Mouse (Mus musculus): Measurements from ENCODE around the gene Rin2. TPM values are rescaled to one million over a fixed set of nuclear protein-coding genes. Genes with fewer than 3 reads are reported as not detected.
A peak's percentile ranks its signal among the peaks of the same experiment; 100 is the strongest.

Rin2 gene
- polyA plus RNA-seq, 1 experiment = 4.4 TPM

- peaks cover 5% of the 10 kb centered on the region for H3K36me3 ChIP-seq (ENCODE audit: control insufficient read depth, insufficient read depth)
These were observed 202.2 kb downstream of the Rin2 start for GRCm38 (mm10) chr2:145877191-145877590.

DNA sequence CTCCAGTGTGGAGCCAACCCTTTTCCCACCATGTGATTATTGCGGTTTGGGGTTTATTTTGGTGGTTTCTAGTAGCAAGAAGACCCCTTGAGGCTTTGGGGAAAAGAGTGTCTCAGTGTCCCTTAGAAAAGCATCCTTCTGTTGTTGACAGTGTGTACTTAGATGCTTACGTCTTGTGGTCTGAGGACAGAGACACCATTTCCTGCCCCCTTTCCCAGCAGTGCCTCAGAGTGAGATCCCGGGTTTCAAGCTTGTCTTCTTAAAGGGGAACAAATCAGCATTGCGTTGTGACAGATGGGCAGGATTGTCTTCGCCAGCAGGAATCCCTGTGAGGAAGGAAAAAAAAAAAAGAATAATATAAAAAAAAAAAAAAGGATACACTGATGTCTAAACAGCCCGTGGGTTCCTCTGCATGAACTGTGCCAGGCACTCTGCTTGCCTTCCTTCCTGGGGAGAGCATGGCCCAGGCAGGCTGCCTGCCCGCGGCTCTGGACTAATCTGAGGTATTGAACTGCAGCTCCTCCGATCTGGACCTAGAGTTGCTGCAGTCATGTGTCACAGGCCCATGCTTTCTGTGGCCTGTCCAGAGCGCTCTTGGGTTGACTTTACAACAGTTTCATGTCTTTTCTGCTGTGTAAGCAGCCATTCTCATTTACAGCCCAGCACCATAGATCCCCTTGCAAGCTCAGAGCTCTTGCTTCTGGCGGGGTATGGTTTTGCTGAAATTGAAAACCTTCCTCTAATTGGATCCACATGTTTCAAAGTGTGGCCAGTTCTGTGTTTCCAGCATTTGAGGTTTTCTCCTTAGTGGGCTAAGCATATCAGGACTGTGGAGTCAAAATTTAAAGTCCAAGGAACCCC, 206.1 kb downstream of the Rin2 start:
- H3ac ChIP-seq (ENCODE audit: control insufficient read depth, insufficient read length) = no peak overlapping the region
- peaks cover 4% of the 10 kb centered on the region for H3K79me2 ChIP-seq (ENCODE audit: control insufficient read depth, insufficient read depth)
- H3K4me3 ChIP-seq = no peak overlapping the region
- H3K4me2 ChIP-seq (ENCODE audit: low read depth) = peak overlapping the region; percentile 42
- no peak for TF ChIP-seq REST (IDR thresholded peaks at IDR 0.05; ENCODE audit: insufficient read depth, insufficient read length)
- no peak for TF ChIP-seq CEBPB (IDR thresholded peaks at IDR 0.05; ENCODE audit: insufficient read depth, poor library complexity, severe bottlenecking)
- no peak for TF ChIP-seq SRF (IDR thresholded peaks at IDR 0.05; ENCODE audit: control insufficient read depth, insufficient read length, low read depth)
- TF ChIP-seq TCF3 (IDR thresholded peaks at IDR 0.05; ENCODE audit: insufficient read length, low read depth) = no peak
- TF ChIP-seq POLR2A (IDR thresholded peaks at IDR 0.05; ENCODE audit: insufficient read length, low read depth) = no peak
- TF ChIP-seq TCF12 (IDR thresholded peaks at IDR 0.05; ENCODE audit: insufficient read depth, poor library complexity, severe bottlenecking) = no peak
- TF ChIP-seq POLR2AphosphoS2 (IDR thresholded peaks at IDR 0.05; ENCODE audit: insufficient read length, low read depth) = no peak
- no peak for TF ChIP-seq MAX (IDR thresholded peaks at IDR 0.05; ENCODE audit: low read depth)
- TF ChIP-seq MYOD1 (IDR thresholded peaks at IDR 0.05; ENCODE audit: control insufficient read depth in 1 of 3, insufficient read length in 2 of 3, low read depth in 2 of 3) = no peak
- TF ChIP-seq MYOG (IDR thresholded peaks at IDR 0.05; ENCODE audit: control insufficient read depth in 1 of 3, insufficient read depth in 1 of 3, insufficient read length in 2 of 3, low read depth in 2 of 3) = no peak
- H3K27me3 ChIP-seq (ENCODE audit: control insufficient read depth, insufficient read depth, insufficient read length) = no peaks in the 10 kb centered on the region
- peaks cover 13% of the 10 kb centered on the region for H3K36me3 ChIP-seq (ENCODE audit: control insufficient read depth, insufficient read depth)

More at GRCm38 (mm10) chr2:145877191-145877590, 202.2 kb downstream of the Rin2 start:
- no peaks in the 10 kb centered on the region for H3K27me3 ChIP-seq (ENCODE audit: control insufficient read depth, insufficient read depth, insufficient read length)
- TF ChIP-seq MAX (IDR thresholded peaks at IDR 0.05; ENCODE audit: low read depth) = no peak
- no peak for TF ChIP-seq POLR2AphosphoS2 (IDR thresholded peaks at IDR 0.05; ENCODE audit: insufficient read length, low read depth)
- no peak for TF ChIP-seq REST (IDR thresholded peaks at IDR 0.05; ENCODE audit: insufficient read depth, insufficient read length)
- no peak for TF ChIP-seq USF1 (IDR thresholded peaks at IDR 0.05; ENCODE audit: low read depth)
- TF ChIP-seq MYOD1 (IDR thresholded peaks at IDR 0.05; ENCODE audit: control insufficient read depth in 1 of 3, insufficient read length in 2 of 3, low read depth in 2 of 3) = no peak
- no peak for TF ChIP-seq MYOG (IDR thresholded peaks at IDR 0.05; ENCODE audit: control insufficient read depth in 1 of 3, insufficient read depth in 1 of 3, insufficient read length in 2 of 3, low read depth in 2 of 3)
- no peak for TF ChIP-seq SRF (IDR thresholded peaks at IDR 0.05; ENCODE audit: control insufficient read depth, insufficient read length, low read depth)
- no peak for TF ChIP-seq CEBPB (IDR thresholded peaks at IDR 0.05; ENCODE audit: insufficient read depth, poor library complexity, severe bottlenecking)
- TF ChIP-seq E2F4 (IDR thresholded peaks at IDR 0.05; ENCODE audit: insufficient read depth) = no peak
- TF ChIP-seq TCF12 (IDR thresholded peaks at IDR 0.05; ENCODE audit: insufficient read depth, poor library complexity, severe bottlenecking) = no peak
- peaks cover 21% of the 10 kb centered on the region for H3K79me2 ChIP-seq (ENCODE audit: control insufficient read depth, insufficient read depth)
- H3K4me2 ChIP-seq (ENCODE audit: low read depth) = no peak overlapping the region
- H3ac ChIP-seq (ENCODE audit: control insufficient read depth, insufficient read length) = no peak overlapping the region
- no peak overlapping the region for H3K4me3 ChIP-seq

- H3K79me2 ChIP-seq (ENCODE audit: control insufficient read depth, insufficient read depth) = peaks cover 4% of the 10 kb centered on the region
- no peaks in the 10 kb centered on the region for H3K27me3 ChIP-seq (ENCODE audit: control insufficient read depth, insufficient read depth, insufficient read length)
- no peak overlapping the region for H3K4me2 ChIP-seq (ENCODE audit: low read depth)
These were observed 206.9 kb downstream of the Rin2 start for GRCm38 (mm10) chr2:145881932-145882331.

DNA sequence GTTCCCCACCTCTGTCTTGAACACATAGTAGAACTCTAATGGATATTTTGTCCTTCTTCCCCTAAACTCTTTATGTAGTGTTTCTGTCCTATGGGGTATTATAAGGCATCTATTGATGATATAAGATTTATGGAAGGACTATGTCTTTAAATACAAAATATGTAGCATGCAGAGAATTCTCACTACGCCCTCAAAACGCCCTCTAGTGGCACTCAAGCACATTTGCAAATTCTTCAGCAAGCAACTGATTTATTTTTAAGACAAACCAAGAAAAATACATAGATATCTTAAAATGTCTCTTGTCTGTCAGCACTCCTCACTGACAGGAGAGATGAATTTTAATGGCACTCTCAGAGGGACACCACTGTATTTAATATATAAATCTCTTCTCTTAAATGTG, 207.4 kb downstream of the Rin2 start:
- Histone ChIP-seq H3K27me3 (ENCODE audit: control insufficient read depth, insufficient read depth, insufficient read length) (no peaks in the 10 kb centered on the region), H3K4me3 (no peak overlapping the region), H3K36me3 (ENCODE audit: control insufficient read depth, insufficient read depth) (peaks cover 25% of the 10 kb centered on the region), H3K79me2 (ENCODE audit: control insufficient read depth, insufficient read depth) (peaks cover 4% of the 10 kb centered on the region), H3K4me2 (ENCODE audit: low read depth) (no peak overlapping the region), H3ac (ENCODE audit: control insufficient read depth, insufficient read length) (no peak overlapping the region)
- no peak for TF ChIP-seq POLR2A (IDR thresholded peaks at IDR 0.05; ENCODE audit: insufficient read length, low read depth)
- no peak for TF ChIP-seq CEBPB (IDR thresholded peaks at IDR 0.05; ENCODE audit: insufficient read depth, poor library complexity, severe bottlenecking)

More at GRCm38 (mm10) chr2:145881932-145882331, 206.9 kb downstream of the Rin2 start:
- no peak for TF ChIP-seq SRF (IDR thresholded peaks at IDR 0.05; ENCODE audit: control insufficient read depth, insufficient read length, low read depth)
- TF ChIP-seq POLR2AphosphoS2 (IDR thresholded peaks at IDR 0.05; ENCODE audit: insufficient read length, low read depth) = no peak
- no peak for TF ChIP-seq MYOG (IDR thresholded peaks at IDR 0.05; ENCODE audit: control insufficient read depth in 1 of 3, insufficient read depth in 1 of 3, insufficient read length in 2 of 3, low read depth in 2 of 3)
- TF ChIP-seq CEBPB (IDR thresholded peaks at IDR 0.05; ENCODE audit: insufficient read depth, poor library complexity, severe bottlenecking) = no peak
- no peak for TF ChIP-seq E2F4 (IDR thresholded peaks at IDR 0.05; ENCODE audit: insufficient read depth)
- no peak for TF ChIP-seq POLR2A (IDR thresholded peaks at IDR 0.05; ENCODE audit: insufficient read length, low read depth)
- TF ChIP-seq MYOD1 (IDR thresholded peaks at IDR 0.05; ENCODE audit: control insufficient read depth in 1 of 3, insufficient read length in 2 of 3, low read depth in 2 of 3) = no peak
- TF ChIP-seq TCF12 (IDR thresholded peaks at IDR 0.05; ENCODE audit: insufficient read depth, poor library complexity, severe bottlenecking) = no peak
- TF ChIP-seq USF1 (IDR thresholded peaks at IDR 0.05; ENCODE audit: low read depth) = no peak
- no peak for TF ChIP-seq REST (IDR thresholded peaks at IDR 0.05; ENCODE audit: insufficient read depth, insufficient read length)
- no peak for TF ChIP-seq MAX (IDR thresholded peaks at IDR 0.05; ENCODE audit: low read depth)
- TF ChIP-seq TCF3 (IDR thresholded peaks at IDR 0.05; ENCODE audit: insufficient read length, low read depth) = no peak
- Histone ChIP-seq H3K4me3 (no peak overlapping the region), H3ac (ENCODE audit: control insufficient read depth, insufficient read length) (no peak overlapping the region), H3K36me3 (ENCODE audit: control insufficient read depth, insufficient read depth) (peaks cover 22% of the 10 kb centered on the region)
